Mouse (Mus musculus) CD8-positive naive resting alpha-beta T cell, adult 2 months (primary cell): ENCODE results near the gene Trim66.

Experiments
- DNase-seq, 2 experiments: peaks; one replicate each; pipeline ENCODE4 v3.0.0; 2022; ENCODE audit warnings: low read depth in 2 of 2, low spot score in 2 of 2

Gene Trim66

GRCm38 (mm10) chr7:109523304-109523703 is 15.4 kb upstream of the Trim66 start:
- no peak for DNase-seq

- no peak for DNase-seq
Measured at GRCm38 (mm10) chr7:109522084-109522483, 14.2 kb upstream of the Trim66 start.

GRCm38 (mm10) chr7:109519936-109520335 is 12.0 kb upstream of the Trim66 start:
- DNase-seq = no peak

GRCm38 (mm10) chr7:109518838-109519696 is 11.1 kb upstream of the Trim66 start, which contains the start of gene Rpl27a:
Gene Rpl27a, plus strand, starts transcription at chr7:109519147.
- peak; percentile 97 to 99 for DNase-seq

GRCm38 (mm10) chr7:109518036-109518681 is 10.2 kb upstream of the Trim66 start:
- no peak for DNase-seq

GRCm38 (mm10) chr7:109516500-109516899 is 8.6 kb upstream of the Trim66 start:
- no peak for DNase-seq

- DNase-seq = no peak
Measured at GRCm38 (mm10) chr7:109511838-109512237, 3.9 kb upstream of the Trim66 start.

GRCm38 (mm10) chr7:109510799-109511198 is 2.9 kb upstream of the Trim66 start:
- DNase-seq = no peak

- no peak for DNase-seq
Measured at GRCm38 (mm10) chr7:109507572-109507971, 362 bp downstream of the Trim66 start.

- no peak for DNase-seq
Measured at GRCm38 (mm10) chr7:109507119-109507518, 815 bp downstream of the Trim66 start.

GRCm38 (mm10) chr7:109497507-109497906 is 10.4 kb downstream of the Trim66 start:
- DNase-seq = no peak

GRCm38 (mm10) chr7:109493319-109494316 is 14.3 kb downstream of the Trim66 start:
- DNase-seq = no peak

GRCm38 (mm10) chr7:109492616-109493318 is 15.2 kb downstream of the Trim66 start:
- DNase-seq = no peak

GRCm38 (mm10) chr7:109484221-109484620 is 23.7 kb downstream of the Trim66 start:
- DNase-seq = no peak

- no peak for DNase-seq
Measured at GRCm38 (mm10) chr7:109480765-109481197, 27.2 kb downstream of the Trim66 start.

- DNase-seq = no peak
Measured at GRCm38 (mm10) chr7:109477926-109478325, 30.0 kb downstream of the Trim66 start.

- DNase-seq = no peak
Measured at GRCm38 (mm10) chr7:109470700-109471099, 37.2 kb downstream of the Trim66 start.

GRCm38 (mm10) chr7:109468262-109468701 is 39.7 kb downstream of the Trim66 start:
- DNase-seq = no peak

- no peak for DNase-seq
Measured at GRCm38 (mm10) chr7:109467591-109467990, 40.3 kb downstream of the Trim66 start.

- DNase-seq = no peak
Measured at GRCm38 (mm10) chr7:109460698-109461097, 47.2 kb downstream of the Trim66 start.
